Mouse (Mus musculus) intestine, embryonic 15.5 days (tissue): ENCODE data around the gene Gng12. TPM values are rescaled to one million over a fixed set of nuclear protein-coding genes. Genes with fewer than 3 reads are reported as not detected.

Experiments used
- ATAC-seq: fragments of 200-750 bp; cut with Nextera tagmentation; 2 replicates; pipeline ENCODE4 v1.8.0; 2017; ENCODE audit warnings: moderate TSS enrichment, moderate library complexity
- H3K27ac ChIP-seq: fragments of 300-500 bp; sonication (generic); 2 replicates; pipeline ENCODE4 v1.5.1; 2015; ENCODE audit warnings: mild to moderate bottlenecking, inconsistent platforms
- H3K27me3 ChIP-seq: fragments of 300-500 bp; sonication (generic); replicated peaks from 2 replicates; pipeline ENCODE4 v1.6.1; 2015; ENCODE audit warnings: inconsistent platforms
- H3K36me3 ChIP-seq: fragments of 300-500 bp; sonication (generic); 2 replicates; pipeline ENCODE4 v1.6.1; 2015; ENCODE audit warnings: inconsistent platforms
- H3K4me1 ChIP-seq: fragments of 300-500 bp; sonication (generic); replicated peaks from 2 replicates; pipeline ENCODE4 v1.6.1; 2015; ENCODE audit warnings: inconsistent platforms
- H3K4me2 ChIP-seq: fragments of 300-500 bp; sonication (generic); replicated peaks from 2 replicates; pipeline ENCODE4 v1.6.1; 2015; ENCODE audit warnings: mild to moderate bottlenecking, inconsistent platforms
- H3K4me3 ChIP-seq: fragments of 300-500 bp; sonication (generic); replicated peaks from 2 replicates; pipeline ENCODE4 v1.5.1; 2015; ENCODE audit warnings: inconsistent platforms
- H3K9ac ChIP-seq: fragments of 300-500 bp; sonication (generic); 2 replicates; pipeline ENCODE4 v1.6.1; 2015; ENCODE audit warnings: inconsistent platforms
- H3K9me3 ChIP-seq: fragments of 300-500 bp; sonication (generic); 2 replicates; pipeline ENCODE4 v1.6.1; 2016; ENCODE audit warnings: inconsistent platforms
- WGBS: fragments of 180-500 bp; shearing (Covaris S2); methylation state at CpG from one replicate; pipeline ENCODE4 v1.1.7; 2015; 5-methylcytosine and 5-hydroxymethylcytosine counted together
- polyA plus RNA-seq: library from polyadenylated mRNA; unstranded; fragments of >200 nt; fragmentation: Nextera tagmentation; extraction: Ambion mirVana; gene quantifications from 2 replicates; pipeline ENCODE4 v1.2.1, GENCODE M21; 2015

The Gng12 gene
- polyA plus RNA-seq, 1 experiment from 2014 or later = 147 TPM

DNA sequence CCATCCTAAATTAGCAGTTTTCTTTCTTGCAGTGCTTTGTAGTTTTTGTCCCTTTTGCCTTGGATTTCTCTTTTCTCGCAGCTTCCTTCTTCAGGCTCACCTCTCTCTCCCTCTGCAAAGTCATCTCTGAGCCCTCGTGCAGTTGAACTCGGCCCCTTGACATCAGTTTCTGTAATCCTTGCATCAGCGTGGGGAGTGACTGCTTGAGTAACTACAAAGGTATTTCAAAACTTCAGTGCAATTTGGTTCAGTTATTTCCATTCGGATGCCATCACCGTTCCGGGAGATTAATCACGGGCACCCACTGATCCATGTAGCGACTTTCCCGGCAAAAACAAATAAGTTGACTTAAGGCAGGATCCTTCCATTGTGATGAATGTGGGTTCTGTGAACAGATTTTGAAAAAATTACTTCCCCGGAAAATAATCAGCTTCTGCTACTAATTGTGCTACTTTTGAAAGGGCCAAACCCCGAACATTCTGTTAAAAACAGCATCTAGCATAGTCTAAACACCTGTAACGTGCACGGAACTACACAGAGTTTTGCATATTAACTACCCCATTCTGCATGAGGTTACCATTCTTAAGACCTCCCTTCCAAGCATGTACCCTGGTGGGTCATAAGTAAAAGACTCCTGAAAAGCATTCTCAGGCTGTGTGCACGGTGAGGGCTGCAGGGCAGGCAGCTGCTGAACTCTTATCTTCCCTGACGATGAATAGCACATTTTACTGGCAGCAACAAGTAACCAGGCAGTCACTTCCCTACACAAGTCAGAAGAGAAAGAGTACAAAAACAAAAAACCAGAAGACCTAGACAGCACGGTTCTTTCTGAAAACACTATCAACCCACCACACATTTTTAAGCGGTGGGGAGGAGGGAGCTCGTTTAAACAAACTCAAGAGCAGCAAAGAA is 139.4 kb downstream of the Gng12 start:
- 15% methylated on average over 19 of the region's 19 CpGs for WGBS
- peaks cover 8% of the 10 kb centered on the region; the same call in 1 of the 2 replicates for H3K4me1 ChIP-seq
- peak overlapping the region; percentile 84; the same call in 1 of the 2 replicates for H3K9ac ChIP-seq
- H3K9me3 ChIP-seq = no peaks in the 10 kb centered on the region
- H3K4me2 ChIP-seq = peak overlapping the region; percentile 82
- ATAC-seq = peak; percentile 29; the same call in 1 of the 2 replicates
- no peaks in the 10 kb centered on the region for H3K36me3 ChIP-seq
- peak overlapping the region; percentile 33; the same call in 1 of the 2 replicates for H3K27ac ChIP-seq
- H3K27me3 ChIP-seq = no peaks in the 10 kb centered on the region
- peak overlapping the region; percentile 78 for H3K4me3 ChIP-seq

GRCm38 (mm10) chr6:67036356-67036811 is 140.2 kb downstream of the Gng12 start:
- WGBS = under 1% methylated on average over 29 of the region's 29 CpGs
- no peaks in the 10 kb centered on the region for H3K36me3 ChIP-seq
- H3K27ac ChIP-seq = peak overlapping the region; percentile 95
- peaks cover 8% of the 10 kb centered on the region; the same call in 1 of the 2 replicates for H3K4me1 ChIP-seq
- H3K9ac ChIP-seq = peak overlapping the region; percentile 84
- ATAC-seq = peak; percentile 84
- H3K4me2 ChIP-seq = peak overlapping the region; percentile 82
- H3K4me3 ChIP-seq = peak overlapping the region; percentile 78
- no peaks in the 10 kb centered on the region for H3K9me3 ChIP-seq
- no peaks in the 10 kb centered on the region for H3K27me3 ChIP-seq

DNA sequence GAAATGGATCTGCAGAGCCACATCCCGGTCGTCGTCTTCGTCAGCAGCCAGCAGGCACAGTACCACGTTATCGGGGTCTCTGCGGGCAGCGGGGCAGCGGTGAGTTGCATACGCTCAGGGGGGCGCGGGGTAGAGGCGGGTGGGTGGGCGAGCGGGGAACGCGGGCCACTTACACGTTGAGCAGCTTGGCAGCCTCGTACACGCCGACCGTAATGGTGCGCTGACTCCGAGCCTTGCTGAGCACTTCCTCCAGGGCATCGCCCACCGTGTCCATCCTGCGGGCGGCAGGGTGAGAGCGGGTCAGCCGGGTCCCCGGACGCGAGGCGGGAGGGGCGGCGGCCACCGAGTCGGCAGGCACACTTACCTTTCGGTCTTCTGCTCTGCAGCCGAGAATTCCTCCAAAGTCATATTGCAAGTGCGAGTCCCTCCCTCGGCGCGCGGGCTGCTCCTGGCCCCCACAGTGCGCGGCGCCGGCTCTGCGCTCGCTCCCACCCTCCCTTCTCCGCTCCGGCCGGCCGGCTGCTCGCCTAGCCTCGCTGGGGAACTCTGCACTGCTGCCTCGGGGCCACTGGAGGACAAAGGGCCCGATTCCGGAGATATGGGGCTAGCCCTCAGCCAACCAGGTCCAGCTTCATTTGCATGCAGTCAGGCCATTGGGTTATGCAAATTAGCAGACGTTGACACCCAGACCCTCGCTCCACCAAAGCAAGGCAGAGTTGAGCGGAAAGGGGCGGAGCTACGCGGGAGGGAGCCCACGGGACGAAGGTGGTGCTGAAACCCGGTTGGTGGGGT is 140.8 kb downstream of the Gng12 start, which contains the start of gene Gadd45a:
Gadd45a (minus strand) TSS at position 621 of the 792 bp plus-strand sequence.
- H3K27ac ChIP-seq = peak within 1 kb of the TSS; percentile 95
- H3K9me3 ChIP-seq = no peaks in the 10 kb centered on the region
- peak; percentile 98 for ATAC-seq
- H3K4me3 ChIP-seq = peak within 1 kb of the TSS; percentile 78
- H3K27me3 ChIP-seq = no peaks in the 10 kb centered on the region
- H3K9ac ChIP-seq = peak within 1 kb of the TSS; percentile 84
- H3K4me2 ChIP-seq = peak within 1 kb of the TSS; percentile 82
- H3K36me3 ChIP-seq = no peaks in the 10 kb centered on the region
- peaks cover 8% of the 10 kb centered on the region; the same call in 1 of the 2 replicates for H3K4me1 ChIP-seq
- under 1% methylated on average over 69 of the region's 69 CpGs for WGBS

DNA sequence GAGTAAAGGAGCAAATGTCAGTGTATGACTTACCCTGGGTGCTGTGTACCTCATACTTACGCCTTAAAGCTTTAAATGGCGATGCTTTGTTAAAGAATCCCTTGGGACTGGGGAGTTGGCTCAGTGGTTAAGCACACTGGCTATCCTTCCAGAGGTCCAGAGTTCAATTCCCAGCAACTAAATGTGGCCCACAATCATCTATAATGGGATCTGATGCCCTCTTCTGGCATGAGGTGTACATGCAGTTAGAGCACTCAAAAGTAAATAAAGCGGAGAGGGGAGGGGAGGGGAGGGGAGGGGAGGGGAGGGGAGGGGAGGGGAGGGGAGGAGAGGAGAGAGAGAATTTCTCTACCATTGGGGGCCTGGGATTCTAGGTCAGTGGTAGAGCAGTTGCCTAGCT is 142.8 kb downstream of the Gng12 start:
- ATAC-seq = no peak

DNA sequence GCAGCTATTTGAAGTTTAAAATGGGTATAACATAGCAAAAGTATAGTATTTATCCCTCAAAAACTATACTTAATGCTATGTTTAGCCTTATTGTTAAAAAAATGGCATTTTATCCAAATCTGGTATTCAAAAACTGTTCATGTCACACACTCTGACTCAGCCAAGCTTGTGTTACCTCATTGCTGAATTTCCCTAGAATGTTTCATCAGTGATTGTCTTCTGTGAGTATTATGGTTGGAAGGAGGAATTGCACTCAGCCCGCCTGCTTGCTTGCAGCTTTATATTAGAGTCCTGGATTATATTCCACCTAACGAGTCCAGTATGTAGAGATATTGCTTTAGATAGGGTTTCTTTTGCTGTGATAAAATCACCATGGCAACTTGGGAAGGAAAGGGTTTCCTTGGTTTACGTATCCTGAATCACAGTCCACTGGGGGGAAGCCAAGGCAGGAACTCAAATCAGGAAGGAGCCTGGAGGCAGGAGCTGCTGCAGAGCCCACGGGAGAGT is 144.8 kb downstream of the Gng12 start:
- Histone ChIP-seq H3K27ac (no peak overlapping the region), H3K4me2 (no peak overlapping the region), H3K4me3 (no peak overlapping the region), H3K27me3 (no peaks in the 10 kb centered on the region), H3K36me3 (no peaks in the 10 kb centered on the region), H3K9me3 (no peaks in the 10 kb centered on the region), H3K4me1 (no peaks in the 10 kb centered on the region), H3K9ac (no peak overlapping the region)
- ATAC-seq = no peak
- WGBS = 64% methylated on average over 4 of the region's 4 CpGs

More for the DNA sequence above, 142.8 kb downstream of the Gng12 start:
- no peak overlapping the region for H3K4me3 ChIP-seq
- no peak overlapping the region for H3K9ac ChIP-seq
- H3K27me3 ChIP-seq = no peaks in the 10 kb centered on the region
- no peaks in the 10 kb centered on the region for H3K36me3 ChIP-seq
- peaks cover 8% of the 10 kb centered on the region; the same call in 1 of the 2 replicates for H3K4me1 ChIP-seq
- no peaks in the 10 kb centered on the region for H3K9me3 ChIP-seq
- H3K4me2 ChIP-seq = no peak overlapping the region
- H3K27ac ChIP-seq = no peak overlapping the region
- WGBS = 93% methylated on average over 2 of the region's 3 CpGs

DNA sequence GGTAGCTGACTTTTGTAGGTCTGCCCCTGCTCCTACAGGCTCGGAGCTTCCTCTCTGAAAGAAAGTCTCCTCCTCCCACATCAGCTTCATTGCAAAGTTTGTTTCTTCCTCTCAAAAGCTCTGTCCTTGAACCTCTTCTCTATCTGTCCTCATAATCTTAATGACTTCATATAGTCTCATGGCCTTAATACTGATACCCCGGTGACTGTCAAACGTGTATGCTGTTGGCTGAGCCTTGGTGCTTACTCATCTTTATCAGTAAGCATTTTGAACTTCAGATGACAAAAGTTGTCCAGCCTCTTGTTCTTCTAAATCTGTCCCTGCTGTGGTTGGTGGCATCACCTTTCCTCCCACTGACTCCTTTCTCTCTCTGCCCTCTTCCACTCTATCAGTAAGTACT is 149.2 kb downstream of the Gng12 start:
- Histone ChIP-seq H3K36me3 (no peaks in the 10 kb centered on the region), H3K27ac (no peak overlapping the region), H3K27me3 (no peaks in the 10 kb centered on the region), H3K9me3 (no peaks in the 10 kb centered on the region), H3K4me1 (no peaks in the 10 kb centered on the region), H3K4me2 (no peak overlapping the region), H3K9ac (no peak overlapping the region), H3K4me3 (no peak overlapping the region)
- ATAC-seq = no peak
- 67% methylated on average over 3 of the region's 3 CpGs for WGBS

GRCm38 (mm10) chr6:67046937-67047336 is 150.7 kb downstream of the Gng12 start:
- 56% methylated on average over 3 of the region's 3 CpGs for WGBS
- no peaks in the 10 kb centered on the region for H3K4me1 ChIP-seq
- H3K27ac ChIP-seq = no peak overlapping the region
- H3K9ac ChIP-seq = no peak overlapping the region
- no peak overlapping the region for H3K4me3 ChIP-seq
- no peaks in the 10 kb centered on the region for H3K27me3 ChIP-seq
- no peak for ATAC-seq
- no peaks in the 10 kb centered on the region for H3K9me3 ChIP-seq
- no peaks in the 10 kb centered on the region for H3K36me3 ChIP-seq
- no peak overlapping the region for H3K4me2 ChIP-seq

DNA sequence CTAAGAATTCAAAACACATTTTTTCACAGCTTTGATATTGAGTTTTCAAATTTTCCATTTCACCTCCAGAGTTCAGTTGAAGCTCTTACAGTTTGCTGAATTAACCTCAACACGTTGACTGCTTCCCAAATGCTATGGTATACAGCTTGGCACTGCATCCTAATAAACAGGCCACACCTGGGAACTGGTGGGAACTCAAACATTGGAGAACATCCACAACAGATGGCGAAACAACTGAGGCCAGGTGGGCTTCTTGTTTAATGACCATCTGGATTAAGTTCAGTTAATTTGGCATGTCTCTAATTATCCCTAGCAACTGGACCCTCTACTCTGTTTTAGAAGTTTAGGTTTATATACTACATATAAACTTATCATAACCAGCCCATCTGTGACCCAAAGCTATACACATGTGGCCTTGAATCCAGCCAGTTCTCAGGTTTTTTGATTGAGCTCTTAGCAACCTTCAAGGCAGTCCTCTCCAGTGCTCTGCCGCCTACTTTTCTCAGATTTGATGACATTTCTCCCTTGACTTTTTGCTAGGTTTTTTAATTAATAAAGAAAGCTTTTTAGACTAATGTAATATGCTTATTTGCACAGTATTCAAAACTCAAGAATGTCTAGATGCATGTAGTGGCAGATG is 152.0 kb downstream of the Gng12 start:
- Histone ChIP-seq H3K4me2 (no peak overlapping the region), H3K4me1 (no peaks in the 10 kb centered on the region), H3K4me3 (no peak overlapping the region), H3K27ac (no peak overlapping the region), H3K9me3 (no peaks in the 10 kb centered on the region), H3K9ac (no peak overlapping the region), H3K36me3 (no peaks in the 10 kb centered on the region), H3K27me3 (no peaks in the 10 kb centered on the region)
- ATAC-seq = no peak
- 85% methylated on average over 3 of the region's 3 CpGs for whole genome bisulfite sequencing

- no peaks in the 10 kb centered on the region for H3K36me3 ChIP-seq
- no peaks in the 10 kb centered on the region for H3K4me1 ChIP-seq
- no peak overlapping the region for H3K9ac ChIP-seq
- no peaks in the 10 kb centered on the region for H3K27me3 ChIP-seq
- no peak overlapping the region for H3K4me3 ChIP-seq
- H3K4me2 ChIP-seq = no peak overlapping the region
- 43% methylated on average over 7 of the region's 7 CpGs for WGBS
- H3K9me3 ChIP-seq = no peaks in the 10 kb centered on the region
- no peak overlapping the region for H3K27ac ChIP-seq
- peak; percentile 65 for ATAC-seq
These were observed 152.9 kb downstream of the Gng12 start for GRCm38 (mm10) chr6:67048880-67049694.

DNA sequence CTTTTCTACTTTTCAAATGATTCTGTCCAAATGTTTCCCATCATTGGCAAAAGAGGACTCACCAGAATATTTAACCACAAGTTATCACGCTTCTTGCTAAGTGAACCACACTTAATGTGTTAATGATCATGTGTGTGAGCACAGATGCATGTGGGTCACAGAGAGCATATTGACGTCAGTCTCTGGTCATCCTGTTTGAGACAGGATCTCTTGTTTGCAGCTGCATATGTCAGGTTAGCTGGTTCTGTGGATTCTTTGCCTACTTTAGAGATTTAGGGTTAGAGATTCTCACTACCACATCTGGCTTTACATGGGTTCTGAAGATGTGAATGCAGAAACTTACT is 153.5 kb downstream of the Gng12 start:
- Histone ChIP-seq H3K4me3 (no peak overlapping the region), H3K36me3 (no peaks in the 10 kb centered on the region), H3K9ac (no peak overlapping the region), H3K4me2 (no peak overlapping the region), H3K27me3 (no peaks in the 10 kb centered on the region), H3K4me1 (no peaks in the 10 kb centered on the region), H3K9me3 (no peaks in the 10 kb centered on the region), H3K27ac (no peak overlapping the region)
- ATAC-seq = no peak
- 42% methylated on average over 2 of the region's 2 CpGs for WGBS

GRCm38 (mm10) chr6:67050063-67050462 is 153.9 kb downstream of the Gng12 start:
- no peak overlapping the region for H3K4me2 ChIP-seq
- 56% methylated on average over 1 of the region's 1 CpGs for WGBS
- H3K9me3 ChIP-seq = no peaks in the 10 kb centered on the region
- no peak overlapping the region for H3K27ac ChIP-seq
- H3K27me3 ChIP-seq = no peaks in the 10 kb centered on the region
- no peak for ATAC-seq
- H3K36me3 ChIP-seq = no peaks in the 10 kb centered on the region
- no peak overlapping the region for H3K4me3 ChIP-seq
- no peaks in the 10 kb centered on the region for H3K4me1 ChIP-seq
- H3K9ac ChIP-seq = no peak overlapping the region
